ENCODE assay signal across 12 mouse cellular contexts in the genomic region with DNA sequence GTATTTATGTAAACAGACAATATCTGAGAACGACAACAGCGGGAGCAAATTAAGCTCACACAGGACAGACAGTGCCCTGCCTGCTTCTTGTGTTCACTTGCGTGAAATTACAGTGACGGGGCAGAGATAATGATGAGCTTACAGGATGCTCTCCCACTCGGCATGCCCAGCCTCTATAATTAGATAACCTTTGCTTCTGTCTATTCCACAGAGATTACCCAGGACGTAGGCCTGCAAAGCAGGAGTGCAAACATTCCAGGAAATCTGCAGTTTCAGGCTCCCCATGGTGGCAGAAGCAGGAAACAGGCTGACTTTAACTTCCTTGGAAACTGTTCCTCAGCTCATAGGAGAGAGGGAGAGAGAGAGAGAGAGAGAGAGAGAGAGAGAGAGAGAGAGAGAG. TPM values are rescaled to one million over a fixed set of nuclear protein-coding genes. Genes with fewer than 3 reads are reported as not detected.
A peak's percentile ranks its signal among the peaks of the same experiment; 100 is the strongest.
DNase-seq lines count a peak whose midpoint lies in the region; ATAC-seq and TF ChIP-seq lines count a peak whose summit lies in the region.
"Had no signal": no experiment of that assay in that cellular context is flagged by ENCODE, and none has a peak within 500 bp of the region (broad histone marks: within the 10 kb centered on the region; RNA-seq: fewer than 3 reads in every experiment).

No protein-coding gene starts in this region.

- peak; percentile 14; the same call in 1 of the 2 replicates for TF ChIP-seq CTCF in lung, postnatal 0 days (IDR thresholded peaks at IDR 0.05)
- TF ChIP-seq CTCF in hindbrain, postnatal 0 days (IDR thresholded peaks at IDR 0.05; ENCODE audit: low read depth) = peak; percentile 52

- H3K4me1 ChIP-seq in lung, postnatal 0 days (ENCODE audit: insufficient read depth, low read depth, low read length) = no peaks in the 10 kb centered on the region
- no peaks in the 10 kb centered on the region for H3K4me1 ChIP-seq in hindbrain, postnatal 0 days (ENCODE audit: insufficient read depth, low read length)
- H3K4me1 ChIP-seq in stomach, embryonic 14.5 days (ENCODE audit: control insufficient read depth, insufficient read depth, low read length) = no peaks in the 10 kb centered on the region
- H3K4me1 ChIP-seq: embryonic facial prominence, embryonic 15.5 days; liver, embryonic 13.5 days had no signal

- ATAC-seq in frontal cortex, adult (ENCODE audit: low TSS enrichment) = peak; percentile 62; the same call in 1 of the 2 replicates
- ATAC-seq in lung, postnatal 0 days = peak; percentile 12; the same call in 1 of the 2 replicates
- ATAC-seq in hindbrain, postnatal 0 days = peak; percentile 43
- ATAC-seq in stomach, embryonic 14.5 days (ENCODE audit: insufficient number of reproducible peaks, insufficient read depth, low FRiP score, low read depth) = 0 out of 2 replicates have a peak, but pooled peaks have one; percentile 28

- no peak for TF ChIP-seq EP300 in lung, postnatal 0 days (IDR thresholded peaks at IDR 0.05)

- H3K36me3 ChIP-seq in lung, postnatal 0 days (ENCODE audit: insufficient read depth, low read length) = no peaks in the 10 kb centered on the region
- H3K36me3 ChIP-seq in hindbrain, postnatal 0 days (ENCODE audit: insufficient read depth, low read length) = no peaks in the 10 kb centered on the region
- no peaks in the 10 kb centered on the region for H3K36me3 ChIP-seq in stomach, embryonic 14.5 days (ENCODE audit: control insufficient read depth, insufficient read depth, low read length)
- H3K36me3 ChIP-seq: embryonic facial prominence, embryonic 15.5 days; liver, embryonic 13.5 days had no signal

- H3K27me3 ChIP-seq in lung, postnatal 0 days (replicated peaks; ENCODE audit: insufficient read depth, low read length) = no peaks in the 10 kb centered on the region
- no peaks in the 10 kb centered on the region for H3K27me3 ChIP-seq in hindbrain, postnatal 0 days (ENCODE audit: insufficient read depth, low read length)
- no peaks in the 10 kb centered on the region for H3K27me3 ChIP-seq in stomach, embryonic 14.5 days (ENCODE audit: control insufficient read depth, insufficient read depth, low read length)
- H3K27me3 ChIP-seq: embryonic facial prominence, embryonic 15.5 days; liver, embryonic 13.5 days had no signal

- no peak overlapping the region for H3K4me3 ChIP-seq in lung, postnatal 0 days (ENCODE audit: low read depth, low read length)
- H3K4me3 ChIP-seq in hindbrain, postnatal 0 days (ENCODE audit: low read length) = no peak overlapping the region
- no peak overlapping the region for H3K4me3 ChIP-seq in stomach, embryonic 14.5 days (ENCODE audit: low read depth, low read length)
- H3K4me3 ChIP-seq: embryonic facial prominence, embryonic 15.5 days; liver, embryonic 13.5 days had no signal

- DNase-seq in frontal cortex, postnatal 10 days (ENCODE audit: low spot score in 2 of 2) = no peak
- no peak for DNase-seq in lung, postnatal 0 days (ENCODE audit: low spot score)
- no peak for DNase-seq in lung, postnatal 25 days (ENCODE audit: low spot score)
- peak; percentile 66 for DNase-seq in hindbrain, postnatal 0 days (ENCODE audit: low spot score)
- no peak for DNase-seq in frontal cortex, postnatal 25 days (ENCODE audit: low spot score in 2 of 2)
- DNase-seq in T-cell, adult 2 months (ENCODE audit: low spot score) = no peak
- DNase-seq: cerebellum, postnatal 14 days; kidney, postnatal 25 days; liver, embryonic 13.5 days had no signal

- H3K4me2 ChIP-seq in lung, postnatal 0 days (replicated peaks; ENCODE audit: low read depth, low read length) = no peak overlapping the region
- H3K4me2 ChIP-seq in hindbrain, postnatal 0 days (ENCODE audit: low read depth, low read length) = no peak overlapping the region
- H3K4me2 ChIP-seq in stomach, embryonic 14.5 days (replicated peaks; ENCODE audit: low read depth, low read length) = no peak overlapping the region
- H3K4me2 ChIP-seq: embryonic facial prominence, embryonic 15.5 days; liver, embryonic 13.5 days had no signal

- no peaks in the 10 kb centered on the region for H3K9me3 ChIP-seq in lung, postnatal 0 days (ENCODE audit: low read length)
- H3K9me3 ChIP-seq in hindbrain, postnatal 0 days (ENCODE audit: low read length) = no peaks in the 10 kb centered on the region
- H3K9me3 ChIP-seq in stomach, embryonic 14.5 days (ENCODE audit: control insufficient read depth, low read depth, low read length) = no peaks in the 10 kb centered on the region
- H3K9me3 ChIP-seq: embryonic facial prominence, embryonic 15.5 days; liver, embryonic 13.5 days had no signal

- H3K9ac ChIP-seq in lung, postnatal 0 days (replicated peaks; ENCODE audit: low read depth) = no peak overlapping the region
- H3K9ac ChIP-seq in hindbrain, postnatal 0 days (replicated peaks; ENCODE audit: low read length) = no peak overlapping the region
- no peak overlapping the region for H3K9ac ChIP-seq in stomach, embryonic 14.5 days (replicated peaks; ENCODE audit: low read depth, low read length)
- H3K9ac ChIP-seq: embryonic facial prominence, embryonic 15.5 days; liver, embryonic 13.5 days had no signal

- no peak overlapping the region for H3K27ac ChIP-seq in lung, postnatal 0 days (ENCODE audit: low read length)
- H3K27ac ChIP-seq in hindbrain, postnatal 0 days = no peak overlapping the region
- H3K27ac ChIP-seq in stomach, embryonic 14.5 days (ENCODE audit: low read length) = no peak overlapping the region
- H3K27ac ChIP-seq: embryonic facial prominence, embryonic 15.5 days; liver, embryonic 13.5 days had no signal

- 24% methylated on average over 6 of the region's 6 CpGs for WGBS in lung, postnatal 0 days
- WGBS in hindbrain, postnatal 0 days = 48% methylated on average over 6 of the region's 6 CpGs
- 27% methylated on average over 6 of the region's 6 CpGs for WGBS in stomach, embryonic 14.5 days

RNA-seq across cellular contexts. Expression of a gene that starts 56.2 kb away (rescaled TPM):
- 7.7 and 8.4 TPM in 2 replicates for polyA plus RNA-seq in lung, postnatal 0 days (2015; fragmentation: Nextera tagmentation; extraction: Ambion mirVana)
- total RNA-seq in hindbrain, postnatal 0 days (2014; rRNA removed) = 42.1 and 50.9 TPM in 2 replicates
- polyA plus RNA-seq in hindbrain, postnatal 0 days (2015; fragmentation: Nextera tagmentation; extraction: Ambion mirVana) = 13.3 and 13.6 TPM in 2 replicates
- polyA plus RNA-seq in stomach, embryonic 14.5 days (2014; fragmentation: Nextera tagmentation; extraction: Ambion mirVana) = 14.5 and 15.0 TPM in 2 replicates

RNA-seq across cellular contexts. Expression of a gene that starts 56.2 kb away (rescaled TPM):
- polyA plus RNA-seq in lung, postnatal 0 days (2015; fragmentation: Nextera tagmentation; extraction: Ambion mirVana) = 16.3 and 17.6 TPM in 2 replicates
- total RNA-seq in hindbrain, postnatal 0 days (2014; rRNA removed) = 20.7 and 22.8 TPM in 2 replicates
- 28.8 and 29.5 TPM in 2 replicates for polyA plus RNA-seq in hindbrain, postnatal 0 days (2015; fragmentation: Nextera tagmentation; extraction: Ambion mirVana)
- 26.8 and 28.5 TPM in 2 replicates for polyA plus RNA-seq in stomach, embryonic 14.5 days (2014; fragmentation: Nextera tagmentation; extraction: Ambion mirVana)

Comparison
In these comparisons a context has a peak if more than half of its experiments do, and no peak if none do; other contexts are left out.
1. ATAC-seq: peak in every context shown above with its lines; median percentile 62 in frontal cortex, adult; 43 in hindbrain, postnatal 0 days; 28 in stomach, embryonic 14.5 days; 12 in lung, postnatal 0 days.